Mouse (Mus musculus) lung, adult 2 months (tissue): ENCODE results near the gene Llgl2.

Experiments used
- CTCF ChIP-seq: fragments of 200-500 bp; IDR thresholded peaks from 2 replicates; pipeline ENCODE4 v1.5.1; 2011; ENCODE audit warnings: mild to moderate bottlenecking, low read length, control low read depth; ENCODE audit not compliant: insufficient read depth
- POLR2A ChIP-seq: fragments of 200-500 bp; IDR thresholded peaks from 2 replicates; pipeline ENCODE4 v1.6.1; 2011; ENCODE audit warnings: low read depth, mild to moderate bottlenecking, control low read depth, low read length, borderline replicate concordance; ENCODE audit errors: extremely low read depth

GRCm38 (mm10) chr11:115902177-115902576, 78.3 kb downstream of the Llgl2 start:
- TF ChIP-seq CTCF (no peak), POLR2A (no peak)
